Comparison of ENCODE assay signal across 30 mouse cellular contexts in the genomic region with DNA sequence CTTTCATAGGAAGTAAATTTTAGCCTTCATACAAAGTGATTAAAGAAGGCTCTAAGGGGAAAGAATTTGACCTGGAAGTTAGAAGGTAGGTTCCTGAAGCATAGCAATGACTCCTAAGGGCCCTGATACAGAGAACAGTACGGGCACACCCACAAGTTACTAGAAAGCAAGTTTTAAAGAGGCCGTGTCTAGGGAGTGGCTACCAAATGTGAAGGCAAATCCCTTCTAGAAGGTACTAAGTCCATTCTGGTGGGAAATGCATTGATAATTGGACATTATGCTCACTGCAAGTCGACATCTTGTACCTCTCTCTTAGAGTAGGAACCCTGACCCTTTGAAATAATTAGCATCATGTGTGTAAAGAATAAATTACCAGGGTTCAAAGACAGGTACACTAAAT. TPM values are rescaled to one million over a fixed set of nuclear protein-coding genes. Genes with fewer than 3 reads are reported as not detected.
"Had no signal": no experiment of that assay in that cellular context is flagged by ENCODE, and none has a peak within 500 bp of the region (broad histone marks: within the 10 kb centered on the region; RNA-seq: fewer than 3 reads in every experiment).

No protein-coding gene starts in this region.

- H3K9ac ChIP-seq: forebrain, postnatal 0 days; heart, embryonic 13.5 days; heart, embryonic 15.5 days; hindbrain, embryonic 13.5 days; hindbrain, embryonic 15.5 days; limb, embryonic 12.5 days; liver, embryonic 13.5 days had no signal

- H3K27me3 ChIP-seq: heart, embryonic 13.5 days; heart, embryonic 15.5 days; hindbrain, embryonic 13.5 days; hindbrain, embryonic 15.5 days; limb, embryonic 12.5 days; liver, embryonic 13.5 days had no signal

- H3K4me2 ChIP-seq: heart, embryonic 13.5 days; heart, embryonic 15.5 days; hindbrain, embryonic 13.5 days; hindbrain, embryonic 15.5 days; limb, embryonic 12.5 days; liver, embryonic 11.5 days; liver, embryonic 13.5 days had no signal

- H3K4me3 ChIP-seq: heart, embryonic 10.5 days; heart, embryonic 13.5 days; heart, embryonic 15.5 days; hindbrain, embryonic 13.5 days; hindbrain, embryonic 15.5 days; left cerebral cortex, adult 2 months; limb, embryonic 10.5 days; limb, embryonic 12.5 days; liver, embryonic 13.5 days had no signal

- DNase-seq: forebrain, postnatal 0 days; gastrocnemius, postnatal 14 days; gastrocnemius, postnatal 36 days; heart, adult 18-20 months; heart, postnatal 14 days; heart, postnatal 36 days; kidney, adult 18-20 months; kidney, adult 8-10 months; kidney, postnatal 10 days; kidney, postnatal 25 days; kidney, postnatal 4 days; liver; liver, embryonic 13.5 days had no signal

- H3K27ac ChIP-seq: heart, embryonic 10.5 days; heart, embryonic 13.5 days; heart, embryonic 15.5 days; hindbrain, embryonic 13.5 days; hindbrain, embryonic 15.5 days; hindbrain, postnatal 0 days; left cerebral cortex, adult 2 months; limb, embryonic 10.5 days; limb, embryonic 12.5 days; liver, embryonic 13.5 days had no signal

- H3K36me3 ChIP-seq: heart, embryonic 10.5 days; heart, embryonic 13.5 days; heart, embryonic 15.5 days; hindbrain, embryonic 13.5 days; hindbrain, embryonic 15.5 days; limb, embryonic 10.5 days; limb, embryonic 12.5 days; liver, embryonic 13.5 days had no signal

- H3K9me3 ChIP-seq: heart, embryonic 10.5 days; heart, embryonic 13.5 days; heart, embryonic 15.5 days; hindbrain, embryonic 13.5 days; hindbrain, embryonic 15.5 days; limb, embryonic 10.5 days; liver, embryonic 13.5 days had no signal

- ATAC-seq: forebrain, postnatal 0 days; hindbrain, postnatal 0 days had no signal

- H3K4me1 ChIP-seq: heart, embryonic 10.5 days; heart, embryonic 13.5 days; heart, embryonic 15.5 days; hindbrain, embryonic 13.5 days; hindbrain, embryonic 15.5 days; limb, embryonic 10.5 days; limb, embryonic 12.5 days had no signal

RNA-seq across cellular contexts. Expression of a gene that starts 48.1 kb away (rescaled TPM):
- polyA plus RNA-seq: forebrain, postnatal 0 days; gonadal fat pad, adult 2 months; heart, embryonic 10.5 days; heart, embryonic 13.5 days; heart, embryonic 15.5 days; heart, postnatal 0 days; hindbrain, embryonic 11.5 days; hindbrain, embryonic 13.5 days; hindbrain, embryonic 15.5 days; hindbrain, postnatal 0 days; intestine, embryonic 14.5 days; kidney, embryonic 14.5 days; kidney, embryonic 16.5 days; limb, embryonic 10.5 days; limb, embryonic 12.5 days; limb, embryonic 14.5 days; liver, embryonic 11.5 days; liver, embryonic 13.5 days had no signal
